12 mouse cellular contexts compared by ENCODE assay signal in genomic region chr9:111739431-111740245, GRCm38 (mm10). TPM values are rescaled to one million over a fixed set of nuclear protein-coding genes. Genes with fewer than 3 reads are reported as not detected.
DNase-seq lines count a peak whose midpoint lies in the region; ATAC-seq and TF ChIP-seq lines count a peak whose summit lies in the region.
"Had no signal": no experiment of that assay in that cellular context is flagged by ENCODE, and none has a peak within 500 bp of the region (broad histone marks: within the 10 kb centered on the region; RNA-seq: fewer than 3 reads in every experiment).

No protein-coding gene starts in this region.

- no peak overlapping the region for H3K27ac ChIP-seq in stomach, embryonic 14.5 days (ENCODE audit: low read length)
- no peak overlapping the region for H3K27ac ChIP-seq in stomach, postnatal 0 days (replicated peaks)
- H3K27ac ChIP-seq in liver, embryonic 15.5 days (replicated peaks): no peak overlapping the region

- no peaks in the 10 kb centered on the region for H3K9me3 ChIP-seq in stomach, embryonic 14.5 days (ENCODE audit: control insufficient read depth, low read depth, low read length)
- H3K9me3 ChIP-seq in stomach, postnatal 0 days (ENCODE audit: control insufficient read depth, low read length): no peaks in the 10 kb centered on the region
- no peaks in the 10 kb centered on the region for H3K9me3 ChIP-seq in liver, embryonic 15.5 days (replicated peaks)

- H3K4me3 ChIP-seq in stomach, embryonic 14.5 days (ENCODE audit: low read depth, low read length): no peak overlapping the region
- no peak overlapping the region for H3K4me3 ChIP-seq in stomach, postnatal 0 days (ENCODE audit: low read depth, low read length)
- no peak overlapping the region for H3K4me3 ChIP-seq in liver, embryonic 15.5 days (replicated peaks)

- no peaks in the 10 kb centered on the region for H3K27me3 ChIP-seq in stomach, embryonic 14.5 days (ENCODE audit: control insufficient read depth, insufficient read depth, low read length)
- no peaks in the 10 kb centered on the region for H3K27me3 ChIP-seq in stomach, postnatal 0 days (ENCODE audit: control insufficient read depth, insufficient read depth, low read length)
- H3K27me3 ChIP-seq in liver, embryonic 15.5 days: no peaks in the 10 kb centered on the region

- WGBS in stomach, embryonic 14.5 days: 47% methylated on average over 10 of the region's 10 CpGs
- WGBS in stomach, postnatal 0 days: 41% methylated on average over 10 of the region's 10 CpGs
- 51% methylated on average over 10 of the region's 10 CpGs for WGBS in liver, embryonic 15.5 days (ENCODE audit: insufficient replicate concordance)

- no peaks in the 10 kb centered on the region for H3K36me3 ChIP-seq in stomach, embryonic 14.5 days (ENCODE audit: control insufficient read depth, insufficient read depth, low read length)
- H3K36me3 ChIP-seq in stomach, postnatal 0 days (ENCODE audit: control insufficient read depth, insufficient read depth, low read length): no peaks in the 10 kb centered on the region
- no peaks in the 10 kb centered on the region for H3K36me3 ChIP-seq in liver, embryonic 15.5 days (replicated peaks)

- ATAC-seq in stomach, embryonic 14.5 days (ENCODE audit: insufficient number of reproducible peaks, insufficient read depth, low FRiP score, low read depth): 0 out of 2 replicates have a peak, but pooled peaks have one; percentile 23
- ATAC-seq in stomach, postnatal 0 days (ENCODE audit: low FRiP score, low TSS enrichment): no peak
- no peak for ATAC-seq in liver, embryonic 15.5 days (ENCODE audit: insufficient read depth)

- no peak for TF ChIP-seq EP300 in stomach, postnatal 0 days (optimal IDR thresholded peaks at IDR 0.05)

- H3K4me2 ChIP-seq in stomach, embryonic 14.5 days (replicated peaks; ENCODE audit: low read depth, low read length): no peak overlapping the region
- no peak overlapping the region for H3K4me2 ChIP-seq in stomach, postnatal 0 days (replicated peaks; ENCODE audit: low read depth)
- H3K4me2 ChIP-seq in liver, embryonic 15.5 days: peak overlapping the region; percentile 9; the same call in 1 of the 2 replicates

- 0 out of 2 replicates have a peak, but pooled peaks cover 6% of the 10 kb centered on the region for H3K4me1 ChIP-seq in stomach, embryonic 14.5 days (ENCODE audit: control insufficient read depth, insufficient read depth, low read length)
- no peaks in the 10 kb centered on the region for H3K4me1 ChIP-seq in stomach, postnatal 0 days (replicated peaks; ENCODE audit: control insufficient read depth, insufficient read depth)
- H3K4me1 ChIP-seq in liver, embryonic 15.5 days (replicated peaks): no peaks in the 10 kb centered on the region

- no peak for TF ChIP-seq CTCF in stomach, postnatal 0 days (IDR thresholded peaks at IDR 0.05; ENCODE audit: low read depth)

- H3K9ac ChIP-seq in stomach, embryonic 14.5 days (replicated peaks; ENCODE audit: low read depth, low read length): no peak overlapping the region
- no peak overlapping the region for H3K9ac ChIP-seq in stomach, postnatal 0 days (ENCODE audit: low read length)
- H3K9ac ChIP-seq in liver, embryonic 15.5 days: no peak overlapping the region

- peak; percentile 82 for DNase-seq in heart, adult 11 months
- no peak for DNase-seq in heart, postnatal 4 days
- no peak for DNase-seq in stomach, postnatal 0 days (ENCODE audit: low spot score)
- no peak for DNase-seq in c-Kit-positive CD71-positive TER-119-positive erythroid progenitor cells, embryonic 14.5 days (ENCODE audit: low spot score)
- DNase-seq in thymus, postnatal 0 days (ENCODE audit: low spot score): no peak
- no peak for DNase-seq in spleen, postnatal 14 days (ENCODE audit: low spot score in 2 of 2)
- DNase-seq: adrenal gland, adult 8-10 months; lung, postnatal 4 days; right cerebral cortex, postnatal 25 days had no signal

RNA-seq across cellular contexts. Expression of gene Stac, which starts 49.5 kb away (rescaled TPM):
- under 1 TPM; 0.64 to 0.86 TPM for total RNA-seq in heart, postnatal 4 days (2021)
- polyA plus RNA-seq in stomach, embryonic 14.5 days (2014; fragmentation: Nextera tagmentation; extraction: Ambion mirVana): 2.6 and 6.8 TPM in 2 replicates
- polyA plus RNA-seq in stomach, postnatal 0 days (2015; fragmentation: Nextera tagmentation; extraction: Ambion mirVana): 2.4 and 3.7 TPM in 2 replicates
- 0.09 and 0.21 TPM in 2 replicates for polyA plus RNA-seq in liver, embryonic 15.5 days (2015; fragmentation: Nextera tagmentation; extraction: Ambion mirVana)
- 0.60 and 0.66 TPM in 2 replicates for polyA plus RNA-seq in thymus, postnatal 0 days (2015; fragmentation: Nextera tagmentation; extraction: Ambion mirVana)
- total RNA-seq: hematopoietic stem cell, adult 5-6 weeks had no signal
